Mouse (Mus musculus): ENCODE measurements around the gene Rnase4. TPM values are rescaled to one million over a fixed set of nuclear protein-coding genes. Genes with fewer than 3 reads are reported as not detected.
A peak's percentile ranks its signal among the peaks of the same experiment; 100 is the strongest.

Gene Rnase4
- 16.1 and 17.0 TPM in 2 replicates for polyA plus RNA-seq (2015; fragmentation: Nextera tagmentation; extraction: Ambion mirVana)

DNA sequence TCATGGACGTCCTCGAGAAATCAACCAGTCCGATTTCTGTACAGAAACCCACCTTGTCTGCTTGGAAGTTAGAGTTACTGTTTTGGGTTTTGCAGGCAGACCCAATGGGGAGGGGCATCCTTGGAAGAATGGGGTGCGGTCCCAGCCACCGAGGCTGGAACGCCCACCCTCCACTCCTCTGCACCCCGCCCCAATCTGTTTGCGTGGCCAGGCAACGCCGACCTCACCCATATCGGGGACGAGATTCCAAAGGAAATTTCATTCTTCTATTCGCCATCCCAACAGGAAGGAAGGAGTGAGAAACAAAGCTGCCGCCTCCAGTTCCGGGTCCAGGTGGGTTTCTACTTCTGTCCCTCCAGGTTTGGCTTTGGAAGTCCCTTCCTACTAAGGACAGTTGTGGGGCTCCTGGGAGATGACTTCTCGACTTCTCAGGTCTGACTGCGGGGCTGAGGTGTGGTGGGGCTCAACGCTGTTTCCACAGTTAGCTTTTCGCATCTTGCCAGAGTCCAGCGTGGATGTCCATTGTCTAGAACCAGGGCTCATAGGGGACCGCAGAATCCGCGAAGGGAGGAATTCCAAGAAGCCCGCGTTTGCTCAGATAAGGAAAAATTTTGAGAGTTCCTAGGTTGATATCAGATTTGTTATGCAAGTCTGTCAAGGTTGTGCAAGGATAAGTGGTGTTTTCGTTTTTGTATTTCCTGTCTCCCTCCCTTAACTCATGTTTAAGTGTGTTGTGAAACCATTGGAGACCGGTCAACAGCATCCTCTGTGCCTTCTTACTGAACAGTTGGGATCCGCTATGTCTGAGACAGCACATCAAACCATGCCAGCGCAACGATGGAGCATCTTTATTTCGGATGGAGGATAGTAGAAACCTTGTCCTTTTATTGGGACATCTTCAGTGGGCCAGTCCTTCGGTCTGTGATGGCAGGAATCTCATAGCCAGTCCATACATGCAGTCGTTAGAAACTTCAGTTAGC, at the start of gene Rnase4, which contains the start of gene Ang:
TSS of gene Rnase4 (plus strand) at position 157 of the 980 bp plus-strand sequence.
TSS of gene Ang (plus strand) at position 230 of the 980 bp plus-strand sequence.
- peaks cover 17% of the 10 kb centered on the region for H3K4me1 ChIP-seq (replicated peaks)
- peak within 1 kb of the TSS; percentile 70 for H3K4me3 ChIP-seq
- H3K4me2 ChIP-seq: peak within 1 kb of the TSS; percentile 86
- no peaks in the 10 kb centered on the region; the same call in 1 of the 2 replicates for H3K27me3 ChIP-seq
- no peaks in the 10 kb centered on the region for H3K9me3 ChIP-seq
- ATAC-seq (ENCODE audit: low read depth): peak; percentile 25; the same call in 1 of the 2 replicates
- no peaks in the 10 kb centered on the region for H3K36me3 ChIP-seq
- peak within 1 kb of the TSS; percentile 83 for H3K27ac ChIP-seq (replicated peaks)
- peak within 1 kb of the TSS; percentile 76 for H3K9ac ChIP-seq
- 9% methylated on average over 33 of the region's 33 CpGs for WGBS

- no peak for ATAC-seq (ENCODE audit: low read depth)
- no peaks in the 10 kb centered on the region for H3K27me3 ChIP-seq
- no peak within 1 kb of the TSS for H3K4me3 ChIP-seq
- no peaks in the 10 kb centered on the region for H3K4me1 ChIP-seq (replicated peaks)
- 70% methylated on average over 6 of the region's 6 CpGs for WGBS
- H3K9ac ChIP-seq: no peak within 1 kb of the TSS
- no peaks in the 10 kb centered on the region for H3K9me3 ChIP-seq
- H3K27ac ChIP-seq (replicated peaks): no peak within 1 kb of the TSS
- H3K36me3 ChIP-seq: no peaks in the 10 kb centered on the region
- no peak within 1 kb of the TSS for H3K4me2 ChIP-seq
These were observed 49.1 kb upstream of the Rnase4 start, which contains the start of gene Rnase9 for GRCm38 (mm10) chr14:51041769-51042168. Gene Rnase9 (minus strand): TSS chr14:51041869.

DNA sequence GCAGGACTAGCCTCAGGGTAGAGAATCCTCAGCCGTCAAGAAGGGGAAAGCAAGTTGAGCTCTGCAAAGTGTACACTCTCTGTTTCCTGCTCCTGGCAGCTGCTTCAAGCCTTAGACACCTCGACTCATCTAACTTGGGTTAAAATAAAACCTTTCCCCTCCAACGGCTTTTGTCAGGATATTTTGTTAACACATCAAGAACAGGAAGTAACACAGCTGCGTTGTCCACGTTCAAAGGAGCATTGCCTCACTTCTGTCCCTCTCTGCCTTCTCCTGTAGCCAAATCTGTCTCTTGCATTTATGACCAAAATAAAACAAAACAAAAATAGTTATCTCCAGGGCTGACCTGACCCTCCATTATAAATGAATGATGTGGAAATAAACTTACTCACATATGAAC, 43.0 kb upstream of the Rnase4 start:
- no peaks in the 10 kb centered on the region for H3K9me3 ChIP-seq
- H3K36me3 ChIP-seq: no peaks in the 10 kb centered on the region
- WGBS: 72% methylated on average over 5 of the region's 5 CpGs
- no peaks in the 10 kb centered on the region for H3K27me3 ChIP-seq
- no peak overlapping the region for H3K9ac ChIP-seq
- H3K4me3 ChIP-seq: no peak overlapping the region
- ATAC-seq (ENCODE audit: low read depth): no peak
- no peaks in the 10 kb centered on the region for H3K4me1 ChIP-seq (replicated peaks)
- H3K27ac ChIP-seq (replicated peaks): no peak overlapping the region
- no peak overlapping the region for H3K4me2 ChIP-seq

DNA sequence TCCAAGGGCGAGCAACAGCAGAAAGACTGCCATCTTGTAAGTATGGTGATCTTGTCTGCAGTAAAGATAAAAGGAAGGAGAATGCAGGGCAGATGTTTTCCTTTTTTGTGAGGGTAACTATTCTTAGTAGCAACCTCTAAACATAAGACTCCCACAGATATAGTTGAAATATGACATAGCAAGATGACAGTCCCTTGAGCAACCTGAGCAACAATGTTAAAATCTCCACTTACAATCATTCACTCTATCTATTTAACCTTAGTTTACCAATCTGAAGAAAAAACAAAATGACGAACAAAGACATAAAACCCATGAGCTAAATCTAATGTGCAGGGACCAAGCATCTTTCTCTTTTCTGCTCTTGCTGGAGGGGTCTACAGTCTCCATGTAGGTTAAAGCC, 40.8 kb upstream of the Rnase4 start, which contains the start of gene Rnase11:
TSS of gene Rnase11 (minus strand) at position 101 of the 400 bp plus-strand sequence.
- Histone ChIP-seq H3K4me3 (no peak within 1 kb of the TSS), H3K36me3 (no peaks in the 10 kb centered on the region), H3K27me3 (no peaks in the 10 kb centered on the region), H3K27ac (replicated peaks) (no peak within 1 kb of the TSS), H3K9ac (no peak within 1 kb of the TSS), H3K4me1 (replicated peaks) (peaks cover 12% of the 10 kb centered on the region; the same call in 1 of the 2 replicates), H3K4me2 (no peak within 1 kb of the TSS), H3K9me3 (no peaks in the 10 kb centered on the region)
- ATAC-seq (ENCODE audit: low read depth): no peak
- 89% methylated on average over 2 of the region's 2 CpGs for WGBS

DNA sequence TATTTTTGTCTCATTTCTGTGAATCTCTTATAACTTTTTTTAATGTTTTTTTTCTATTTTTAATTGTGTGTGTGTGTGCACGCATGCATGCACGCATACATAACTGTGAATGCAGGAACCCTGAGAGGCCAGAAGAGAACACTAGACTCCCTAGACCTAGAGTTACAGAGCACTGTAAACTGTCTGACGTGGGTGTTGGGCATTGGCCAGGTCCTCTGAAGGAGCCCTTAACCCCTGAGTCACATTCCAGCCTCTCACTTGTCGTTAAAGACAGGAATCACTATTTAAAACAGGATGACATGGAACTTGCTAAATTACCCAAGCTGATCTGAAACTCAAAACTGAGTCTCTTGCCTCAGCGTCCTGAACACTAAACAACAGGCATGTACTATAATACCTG, 38.9 kb upstream of the Rnase4 start:
- Histone ChIP-seq H3K9ac (no peak overlapping the region), H3K4me3 (no peak overlapping the region), H3K27ac (replicated peaks) (no peak overlapping the region), H3K9me3 (no peaks in the 10 kb centered on the region), H3K4me1 (replicated peaks) (peaks cover 12% of the 10 kb centered on the region; the same call in 1 of the 2 replicates), H3K4me2 (no peak overlapping the region), H3K36me3 (no peaks in the 10 kb centered on the region), H3K27me3 (no peaks in the 10 kb centered on the region)
- ATAC-seq (ENCODE audit: low read depth): no peak
- 67% methylated on average over 5 of the region's 5 CpGs for WGBS

DNA sequence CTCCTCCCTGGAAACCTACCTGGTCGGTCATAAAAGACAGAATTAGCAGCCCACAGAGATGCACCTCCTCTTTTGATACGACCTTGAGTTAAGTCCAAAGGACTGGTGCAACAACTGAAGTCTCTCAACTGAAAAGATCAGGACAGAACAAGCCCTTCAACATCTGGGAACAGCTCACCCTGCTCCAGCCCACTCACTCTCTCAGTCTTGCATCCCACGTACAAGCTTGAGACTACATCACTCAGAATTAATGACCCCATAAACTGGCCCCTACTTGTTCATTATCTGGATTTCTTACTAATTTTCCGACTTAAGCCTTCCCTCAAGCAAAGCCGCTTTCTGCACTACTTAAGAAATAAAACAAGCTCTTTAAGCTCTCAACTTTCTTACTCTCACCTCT, 37.7 kb upstream of the Rnase4 start:
- ATAC-seq (ENCODE audit: low read depth): no peak
- Histone ChIP-seq H3K27me3 (no peaks in the 10 kb centered on the region), H3K9me3 (no peaks in the 10 kb centered on the region), H3K27ac (replicated peaks) (no peak overlapping the region), H3K4me1 (replicated peaks) (peaks cover 12% of the 10 kb centered on the region; the same call in 1 of the 2 replicates), H3K9ac (no peak overlapping the region), H3K4me2 (no peak overlapping the region), H3K36me3 (no peaks in the 10 kb centered on the region), H3K4me3 (no peak overlapping the region)
- WGBS: 60% methylated on average over 5 of the region's 5 CpGs

GRCm38 (mm10) chr14:51054243-51055237, 36.3 kb upstream of the Rnase4 start:
- H3K4me1 ChIP-seq (replicated peaks): peaks cover 12% of the 10 kb centered on the region; the same call in 1 of the 2 replicates
- H3K27ac ChIP-seq (replicated peaks): no peak overlapping the region
- H3K4me3 ChIP-seq: no peak overlapping the region
- H3K9me3 ChIP-seq: no peaks in the 10 kb centered on the region
- no peak overlapping the region for H3K9ac ChIP-seq
- 28% methylated on average over 13 of the region's 13 CpGs for WGBS
- no peaks in the 10 kb centered on the region for H3K36me3 ChIP-seq
- H3K4me2 ChIP-seq: peak overlapping the region; percentile 5; the same call in 1 of the 2 replicates
- ATAC-seq (ENCODE audit: low read depth): peak; percentile 23; the same call in 1 of the 2 replicates
- no peaks in the 10 kb centered on the region for H3K27me3 ChIP-seq

GRCm38 (mm10) chr14:51057401-51057831, 33.5 kb upstream of the Rnase4 start, which contains the start of gene Rnase12:
Gene Rnase12 (minus strand): TSS chr14:51057661.
- Histone ChIP-seq H3K27ac (replicated peaks) (no peak within 1 kb of the TSS), H3K36me3 (no peaks in the 10 kb centered on the region)
- no peak for ATAC-seq (ENCODE audit: low read depth)

DNA sequence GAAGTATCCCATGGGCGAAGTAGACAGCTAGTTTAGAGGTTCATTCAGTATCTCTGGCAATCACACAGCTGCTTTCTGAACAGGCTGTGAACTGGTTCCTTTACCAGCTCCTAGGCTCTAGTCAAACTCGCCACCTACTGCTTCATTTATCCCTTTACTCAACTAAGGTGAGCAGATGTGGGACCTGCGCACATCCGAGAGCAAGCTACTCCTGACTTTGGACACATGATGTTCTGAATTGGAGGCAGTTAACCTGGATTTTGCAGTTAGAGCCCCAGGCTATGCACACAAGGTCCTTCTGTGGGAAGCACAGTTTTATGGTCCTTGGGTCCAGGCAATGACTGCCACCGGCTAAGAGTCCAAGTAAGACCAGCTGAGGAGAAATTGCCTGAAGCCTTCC, 30.1 kb upstream of the Rnase4 start:
- no peaks in the 10 kb centered on the region; the same call in 1 of the 2 replicates for H3K4me1 ChIP-seq (replicated peaks)
- 85% methylated on average over 5 of the region's 5 CpGs for WGBS
- H3K27ac ChIP-seq (replicated peaks): no peak overlapping the region
- H3K27me3 ChIP-seq: no peaks in the 10 kb centered on the region
- no peak overlapping the region for H3K4me3 ChIP-seq
- H3K9me3 ChIP-seq: no peaks in the 10 kb centered on the region
- H3K36me3 ChIP-seq: no peaks in the 10 kb centered on the region
- ATAC-seq (ENCODE audit: low read depth): no peak
- H3K9ac ChIP-seq: no peak overlapping the region
- no peak overlapping the region for H3K4me2 ChIP-seq

More at GRCm38 (mm10) chr14:51057401-51057831, 33.5 kb upstream of the Rnase4 start, which contains the start of gene Rnase12:
- no peaks in the 10 kb centered on the region for H3K27me3 ChIP-seq
- no peak within 1 kb of the TSS for H3K9ac ChIP-seq
- H3K4me2 ChIP-seq: no peak within 1 kb of the TSS
- peaks cover 12% of the 10 kb centered on the region for H3K4me1 ChIP-seq (replicated peaks)
- H3K4me3 ChIP-seq: no peak within 1 kb of the TSS
- no peaks in the 10 kb centered on the region for H3K9me3 ChIP-seq
- WGBS: 77% methylated on average over 9 of the region's 9 CpGs

DNA sequence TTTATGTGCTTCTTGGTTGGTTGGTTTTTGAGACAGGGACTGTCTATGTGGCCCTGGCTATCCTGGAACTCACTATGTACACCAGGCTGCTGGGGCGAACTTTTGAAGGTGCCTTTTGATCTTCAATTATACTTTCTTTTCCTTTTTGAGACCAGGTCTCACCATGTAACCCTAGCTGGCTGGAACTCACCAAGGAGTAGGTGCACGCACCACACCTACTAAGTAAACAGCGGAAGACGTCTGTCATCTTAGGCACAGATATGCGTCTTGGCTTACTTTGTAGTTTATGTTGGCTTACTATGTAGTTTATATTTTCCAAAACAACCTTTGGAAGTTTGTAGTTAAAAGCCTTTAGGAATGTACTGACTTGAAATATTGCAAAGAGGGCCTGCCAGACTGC, 21.9 kb upstream of the Rnase4 start:
- Histone ChIP-seq H3K9me3 (no peaks in the 10 kb centered on the region), H3K27me3 (peaks cover 3% of the 10 kb centered on the region; the same call in 1 of the 2 replicates), H3K9ac (no peak overlapping the region), H3K27ac (replicated peaks) (no peak overlapping the region), H3K4me1 (replicated peaks) (peaks cover 10% of the 10 kb centered on the region; the same call in 1 of the 2 replicates), H3K4me3 (no peak overlapping the region), H3K4me2 (no peak overlapping the region), H3K36me3 (no peaks in the 10 kb centered on the region)
- no peak for ATAC-seq (ENCODE audit: low read depth)
- WGBS: 86% methylated on average over 5 of the region's 5 CpGs

GRCm38 (mm10) chr14:51069617-51070016, 21.3 kb upstream of the Rnase4 start:
- Histone ChIP-seq H3K9ac (no peak overlapping the region), H3K4me3 (no peak overlapping the region), H3K27ac (replicated peaks) (no peak overlapping the region), H3K4me1 (replicated peaks) (peaks cover 10% of the 10 kb centered on the region; the same call in 1 of the 2 replicates), H3K36me3 (no peaks in the 10 kb centered on the region), H3K4me2 (no peak overlapping the region), H3K27me3 (peaks cover 3% of the 10 kb centered on the region; the same call in 1 of the 2 replicates), H3K9me3 (no peaks in the 10 kb centered on the region)
- ATAC-seq (ENCODE audit: low read depth): no peak
- WGBS: 89% methylated on average over 2 of the region's 2 CpGs
